In the genomic region with DNA sequence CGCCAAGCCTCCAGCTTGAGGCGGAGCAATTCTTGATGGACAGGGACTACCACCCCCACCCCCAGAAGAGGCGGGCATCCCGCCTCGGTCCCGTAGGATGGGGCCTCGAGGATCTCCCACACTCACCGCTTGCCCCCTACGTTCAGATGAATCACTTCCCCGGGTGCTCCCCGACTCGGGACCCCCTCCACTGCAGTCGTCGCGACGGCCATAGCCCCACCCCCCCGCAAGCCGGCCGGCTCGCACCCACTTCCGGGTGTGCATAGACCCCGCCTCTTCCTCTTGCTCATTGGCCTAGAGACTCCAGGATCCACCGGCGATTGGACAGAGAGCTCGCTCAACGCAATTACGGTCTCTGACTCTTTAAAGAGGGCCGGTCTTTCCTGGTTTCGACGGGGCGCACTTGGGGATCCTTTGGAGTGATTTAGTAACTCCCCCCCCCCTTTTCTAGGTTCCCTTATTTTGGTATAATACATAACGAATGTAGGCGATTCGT, we compare ENCODE assay signal across 8 mouse cellular contexts. TPM values are rescaled to one million over a fixed set of nuclear protein-coding genes. Genes with fewer than 3 reads are reported as not detected.
DNase-seq lines count a peak whose midpoint lies in the region; ATAC-seq lines count a peak whose summit lies in the region.

TSS of gene Shkbp1 (minus strand) at position 275 of the 496 bp plus-strand sequence.

- peak; percentile 92 for ATAC-seq in inflammation-experienced regulatory T-cells, adult 6 months

- intact Hi-C loops in left cerebral cortex, postnatal 25 days (cut with DNase I) = loop anchor here (2.0 kb wide), 1 partner anchor 15 kb away; no protein-coding TSS in a partner anchor

- peak; percentile 80 for DNase-seq in ovary, adult 18-20 months (ENCODE audit: low spot score)
- DNase-seq in ovary, postnatal 10 days (ENCODE audit: low spot score) = no peak
- peak; percentile 94 for DNase-seq in embryo, embryonic 11 days
- DNase-seq in gastrocnemius, postnatal 25 days = peak; percentile 86
- peak; percentile 82 to 93 for DNase-seq in left cerebral cortex, postnatal 25 days (ENCODE audit: low spot score in 2 of 2)
- peak; percentile 92 for DNase-seq in mesoderm, embryonic 11.5 days (ENCODE audit: low read depth, low spot score)
- DNase-seq in right cerebral cortex, postnatal 4 days = peak; percentile 83

RNA-seq across cellular contexts. Expression of gene Shkbp1, which starts in this region (rescaled TPM):
- total RNA-seq in gastrocnemius, postnatal 25 days (2021) = 1 to 10 TPM in 1 of 2 experiments, under 1 TPM in 1; 1.00 to 3.1 TPM
- 10 to 100 TPM; 46.9 to 59.2 (median 50.1) TPM for polyA plus RNA-seq in inflammation-experienced regulatory T-cells, adult 6 months (2017; shearing (Covaris generic))
- 10 to 100 TPM; 21.7 to 31.2 TPM for total RNA-seq in left cerebral cortex, postnatal 25 days (2021)

Comparison
In these comparisons a context has a peak if more than half of its experiments do, and no peak if none do; other contexts are left out.
1. RNA of gene Shkbp1 (total RNA-seq): 21.7 to 31.2 TPM in left cerebral cortex, postnatal 25 days; 1.00 to 3.1 TPM in gastrocnemius, postnatal 25 days; every median in the first group is over 4 times any median in the second.